ENCODE assay signal across 16 mouse cellular contexts in the genomic region with DNA sequence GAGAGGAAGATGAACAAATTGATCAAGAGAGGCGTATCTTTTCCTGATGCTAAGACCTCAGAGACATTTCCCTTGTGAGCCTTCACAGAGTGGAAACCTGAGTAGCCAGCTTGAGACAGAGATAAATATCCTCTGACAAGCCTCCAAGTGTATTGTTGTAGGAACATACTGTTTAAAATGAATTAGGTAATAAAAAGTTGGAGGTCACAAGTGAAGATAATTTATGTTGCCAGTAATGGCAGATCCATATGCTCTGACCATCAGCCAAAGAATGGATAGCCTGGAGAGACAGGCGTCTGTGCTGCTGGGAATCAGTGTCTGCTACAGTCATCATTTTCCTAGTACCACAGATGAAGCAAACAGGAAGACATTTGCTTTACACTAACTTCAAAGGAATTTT. TPM values are rescaled to one million over a fixed set of nuclear protein-coding genes. Genes with fewer than 3 reads are reported as not detected.
DNase-seq lines count a peak whose midpoint lies in the region; ATAC-seq lines count a peak whose summit lies in the region.
"Had no signal": no experiment of that assay in that cellular context is flagged by ENCODE, and none has a peak within 500 bp of the region (broad histone marks: within the 10 kb centered on the region; RNA-seq: fewer than 3 reads in every experiment).

No protein-coding gene starts in this region.

- H3K36me3 ChIP-seq in embryonic facial prominence, embryonic 14.5 days (ENCODE audit: control insufficient read depth, insufficient read depth, low read length): no peaks in the 10 kb centered on the region
- H3K36me3 ChIP-seq in embryonic facial prominence, embryonic 10.5 days (replicated peaks): no peaks in the 10 kb centered on the region; the same call in 1 of the 2 replicates
- H3K36me3 ChIP-seq in hindbrain, embryonic 15.5 days: no peaks in the 10 kb centered on the region
- no peaks in the 10 kb centered on the region for H3K36me3 ChIP-seq in hindbrain, embryonic 13.5 days
- no peaks in the 10 kb centered on the region for H3K36me3 ChIP-seq in neural tube, embryonic 15.5 days
- no peaks in the 10 kb centered on the region for H3K36me3 ChIP-seq in stomach, embryonic 16.5 days (ENCODE audit: control insufficient read depth, insufficient read depth, low read length)
- H3K36me3 ChIP-seq: embryonic facial prominence, embryonic 13.5 days; forebrain, embryonic 12.5 days had no signal

- peak; percentile 35 for DNase-seq in embryonic facial prominence, embryonic 14.5 days (ENCODE audit: low spot score)
- no peak for DNase-seq in embryonic facial prominence, embryonic 10.5 days (ENCODE audit: low spot score)
- DNase-seq in neural tube, embryonic 10.5 days (ENCODE audit: extremely low spot score, low spot score): peak; percentile 25
- no peak for DNase-seq in spleen, adult 18-20 months
- DNase-seq: cerebellum, postnatal 14 days; kidney, adult 18-20 months; layer of hippocampus, postnatal 36 days; liver, postnatal 0 days; thymus, postnatal 4 days had no signal

- H3K27ac ChIP-seq in embryonic facial prominence, embryonic 14.5 days (replicated peaks; ENCODE audit: low read depth, low read length): no peak overlapping the region
- no peak overlapping the region for H3K27ac ChIP-seq in embryonic facial prominence, embryonic 10.5 days (replicated peaks)
- H3K27ac ChIP-seq in hindbrain, embryonic 15.5 days (replicated peaks): peak overlapping the region; percentile 42; the same call in 1 of the 2 replicates
- H3K27ac ChIP-seq in hindbrain, embryonic 13.5 days: no peak overlapping the region
- no peak overlapping the region; the same call in 1 of the 2 replicates for H3K27ac ChIP-seq in neural tube, embryonic 15.5 days (replicated peaks)
- H3K27ac ChIP-seq in stomach, embryonic 16.5 days (ENCODE audit: low read length): peak overlapping the region; percentile 12; the same call in 1 of the 2 replicates
- H3K27ac ChIP-seq: embryonic facial prominence, embryonic 13.5 days; forebrain, embryonic 12.5 days had no signal

- H3K4me1 ChIP-seq in embryonic facial prominence, embryonic 14.5 days (ENCODE audit: control insufficient read depth, insufficient read depth, low read length): peaks cover 16% of the 10 kb centered on the region
- peaks cover 27% of the 10 kb centered on the region for H3K4me1 ChIP-seq in embryonic facial prominence, embryonic 10.5 days
- peaks cover 26% of the 10 kb centered on the region for H3K4me1 ChIP-seq in hindbrain, embryonic 15.5 days (replicated peaks)
- peaks cover 19% of the 10 kb centered on the region for H3K4me1 ChIP-seq in hindbrain, embryonic 13.5 days (replicated peaks)
- peaks cover 21% of the 10 kb centered on the region for H3K4me1 ChIP-seq in neural tube, embryonic 15.5 days
- peaks cover 18% of the 10 kb centered on the region for H3K4me1 ChIP-seq in stomach, embryonic 16.5 days (ENCODE audit: control insufficient read depth, insufficient read depth, low read length)

- no peak overlapping the region for H3K4me2 ChIP-seq in embryonic facial prominence, embryonic 14.5 days (ENCODE audit: low read depth, low read length)
- no peak overlapping the region for H3K4me2 ChIP-seq in hindbrain, embryonic 15.5 days
- H3K4me2 ChIP-seq in hindbrain, embryonic 13.5 days: no peak overlapping the region
- no peak overlapping the region for H3K4me2 ChIP-seq in neural tube, embryonic 15.5 days
- H3K4me2 ChIP-seq in stomach, embryonic 16.5 days (ENCODE audit: low read depth, low read length): no peak overlapping the region
- H3K4me2 ChIP-seq: embryonic facial prominence, embryonic 13.5 days; forebrain, embryonic 12.5 days had no signal

- no peak for ATAC-seq in embryonic facial prominence, embryonic 14.5 days (ENCODE audit: low read depth)
- ATAC-seq in hindbrain, embryonic 15.5 days (ENCODE audit: low FRiP score, low read depth): no peak
- ATAC-seq in hindbrain, embryonic 13.5 days (ENCODE audit: low FRiP score): no peak
- ATAC-seq in neural tube, embryonic 15.5 days (ENCODE audit: low FRiP score): no peak
- no peak for ATAC-seq in stomach, embryonic 16.5 days (ENCODE audit: insufficient read depth, low FRiP score)
- ATAC-seq: activated CD4-positive, CD25-positive, alpha-beta regulatory T cell, adult 4 months; liver, postnatal 0 days had no signal

- H3K27me3 ChIP-seq in embryonic facial prominence, embryonic 14.5 days (replicated peaks; ENCODE audit: control insufficient read depth, insufficient read depth, low read length): no peaks in the 10 kb centered on the region
- no peaks in the 10 kb centered on the region for H3K27me3 ChIP-seq in embryonic facial prominence, embryonic 10.5 days (replicated peaks; ENCODE audit: low read depth, poor library complexity, severe bottlenecking)
- no peaks in the 10 kb centered on the region for H3K27me3 ChIP-seq in hindbrain, embryonic 15.5 days
- H3K27me3 ChIP-seq in hindbrain, embryonic 13.5 days: no peaks in the 10 kb centered on the region
- no peaks in the 10 kb centered on the region for H3K27me3 ChIP-seq in neural tube, embryonic 15.5 days (replicated peaks)
- H3K27me3 ChIP-seq in stomach, embryonic 16.5 days (ENCODE audit: control insufficient read depth, insufficient read depth, low read length): no peaks in the 10 kb centered on the region
- H3K27me3 ChIP-seq: embryonic facial prominence, embryonic 13.5 days; forebrain, embryonic 12.5 days had no signal

- no peak overlapping the region for H3K9ac ChIP-seq in embryonic facial prominence, embryonic 14.5 days (ENCODE audit: low read depth, low read length)
- H3K9ac ChIP-seq in hindbrain, embryonic 15.5 days: no peak overlapping the region
- H3K9ac ChIP-seq in hindbrain, embryonic 13.5 days: no peak overlapping the region
- no peak overlapping the region for H3K9ac ChIP-seq in neural tube, embryonic 15.5 days (replicated peaks)
- no peak overlapping the region for H3K9ac ChIP-seq in stomach, embryonic 16.5 days (ENCODE audit: low read length)
- H3K9ac ChIP-seq: embryonic facial prominence, embryonic 13.5 days; forebrain, embryonic 12.5 days; liver, postnatal 0 days had no signal

- H3K4me3 ChIP-seq in embryonic facial prominence, embryonic 14.5 days (ENCODE audit: low read depth, low read length): no peak overlapping the region
- no peak overlapping the region for H3K4me3 ChIP-seq in embryonic facial prominence, embryonic 10.5 days
- no peak overlapping the region for H3K4me3 ChIP-seq in hindbrain, embryonic 15.5 days
- H3K4me3 ChIP-seq in hindbrain, embryonic 13.5 days: no peak overlapping the region
- no peak overlapping the region for H3K4me3 ChIP-seq in neural tube, embryonic 15.5 days (replicated peaks)
- no peak overlapping the region for H3K4me3 ChIP-seq in stomach, embryonic 16.5 days (replicated peaks; ENCODE audit: low read length)
- H3K4me3 ChIP-seq: embryonic facial prominence, embryonic 13.5 days; forebrain, embryonic 12.5 days had no signal

- WGBS in embryonic facial prominence, embryonic 14.5 days: 39% methylated on average over 2 of the region's 2 CpGs
- 70% methylated on average over 2 of the region's 2 CpGs for WGBS in embryonic facial prominence, embryonic 10.5 days
- 45% methylated on average over 2 of the region's 2 CpGs for WGBS in hindbrain, embryonic 15.5 days
- 43% methylated on average over 2 of the region's 2 CpGs for WGBS in hindbrain, embryonic 13.5 days
- 28% methylated on average over 2 of the region's 2 CpGs for WGBS in neural tube, embryonic 15.5 days
- WGBS in stomach, embryonic 16.5 days: 59% methylated on average over 2 of the region's 2 CpGs

- H3K9me3 ChIP-seq in embryonic facial prominence, embryonic 14.5 days (ENCODE audit: control insufficient read depth, low read length): no peaks in the 10 kb centered on the region
- H3K9me3 ChIP-seq in embryonic facial prominence, embryonic 10.5 days: no peaks in the 10 kb centered on the region
- H3K9me3 ChIP-seq in hindbrain, embryonic 15.5 days: no peaks in the 10 kb centered on the region
- H3K9me3 ChIP-seq in hindbrain, embryonic 13.5 days: no peaks in the 10 kb centered on the region
- H3K9me3 ChIP-seq in neural tube, embryonic 15.5 days (replicated peaks): no peaks in the 10 kb centered on the region
- H3K9me3 ChIP-seq in stomach, embryonic 16.5 days (replicated peaks; ENCODE audit: control insufficient read depth, low read length): no peaks in the 10 kb centered on the region
- H3K9me3 ChIP-seq: embryonic facial prominence, embryonic 13.5 days; forebrain, embryonic 12.5 days had no signal

RNA-seq across cellular contexts. Expression of a gene that starts 2.0 kb away (rescaled TPM):
- 45.2 and 48.9 TPM in 2 replicates for polyA plus RNA-seq in embryonic facial prominence, embryonic 14.5 days (2014; fragmentation: Nextera tagmentation; extraction: Ambion mirVana)
- polyA plus RNA-seq in embryonic facial prominence, embryonic 10.5 days (2016; fragmentation: Nextera tagmentation; extraction: Ambion mirVana): 31.9 and 33.7 TPM in 2 replicates
- 26.5 and 26.6 TPM in 2 replicates for polyA plus RNA-seq in hindbrain, embryonic 15.5 days (2015; fragmentation: Nextera tagmentation; extraction: Ambion mirVana)
- 30.7 and 30.9 TPM in 2 replicates for polyA plus RNA-seq in hindbrain, embryonic 13.5 days (2015; fragmentation: Nextera tagmentation; extraction: Ambion mirVana)
- polyA plus RNA-seq in neural tube, embryonic 15.5 days (2015; fragmentation: Nextera tagmentation; extraction: Ambion mirVana): 25.4 and 25.8 TPM in 2 replicates
- 19.1 and 24.3 TPM in 2 replicates for polyA plus RNA-seq in stomach, embryonic 16.5 days (2015; fragmentation: Nextera tagmentation; extraction: Ambion mirVana)

RNA-seq across cellular contexts. Expression of a gene that starts 2.6 kb away (rescaled TPM):
- 8.5 and 13.8 TPM in 2 replicates for polyA plus RNA-seq in embryonic facial prominence, embryonic 14.5 days (2014; fragmentation: Nextera tagmentation; extraction: Ambion mirVana)
- polyA plus RNA-seq in embryonic facial prominence, embryonic 10.5 days (2016; fragmentation: Nextera tagmentation; extraction: Ambion mirVana): 11.0 and 11.2 TPM in 2 replicates
- polyA plus RNA-seq in hindbrain, embryonic 15.5 days (2015; fragmentation: Nextera tagmentation; extraction: Ambion mirVana): 132 and 148 TPM in 2 replicates
- polyA plus RNA-seq in hindbrain, embryonic 13.5 days (2015; fragmentation: Nextera tagmentation; extraction: Ambion mirVana): 126 and 131 TPM in 2 replicates
- 122 and 155 TPM in 2 replicates for polyA plus RNA-seq in neural tube, embryonic 15.5 days (2015; fragmentation: Nextera tagmentation; extraction: Ambion mirVana)
- polyA plus RNA-seq in stomach, embryonic 16.5 days (2015; fragmentation: Nextera tagmentation; extraction: Ambion mirVana): 4.5 and 7.2 TPM in 2 replicates

Comparison
In these comparisons a context has a peak if more than half of its experiments do, and no peak if none do; other contexts are left out.
1. DNase-seq: peak in embryonic facial prominence, embryonic 14.5 days (single experiment) and neural tube, embryonic 10.5 days (single experiment); none in embryonic facial prominence, embryonic 10.5 days (single experiment) and spleen, adult 18-20 months (0 of 2).
2. H3K27ac ChIP-seq: peak in hindbrain, embryonic 15.5 days (single experiment) and stomach, embryonic 16.5 days (single experiment); none in embryonic facial prominence, embryonic 14.5 days (single experiment), embryonic facial prominence, embryonic 10.5 days (single experiment), hindbrain, embryonic 13.5 days (single experiment) and neural tube, embryonic 15.5 days (single experiment).